Mouse (Mus musculus) left cerebral cortex, adult 11 months (tissue): ENCODE results near the gene 1700007K13Rik.

ENCODE experiments used
- DNase-seq: peaks from one replicate; pipeline ENCODE4 v3.0.0; 2022; ENCODE audit warnings: low spot score

The 1700007K13Rik gene

GRCm38 (mm10) chr2:28414757-28415137 is 51.4 kb downstream of the 1700007K13Rik start:
- DNase-seq: no peak

DNA sequence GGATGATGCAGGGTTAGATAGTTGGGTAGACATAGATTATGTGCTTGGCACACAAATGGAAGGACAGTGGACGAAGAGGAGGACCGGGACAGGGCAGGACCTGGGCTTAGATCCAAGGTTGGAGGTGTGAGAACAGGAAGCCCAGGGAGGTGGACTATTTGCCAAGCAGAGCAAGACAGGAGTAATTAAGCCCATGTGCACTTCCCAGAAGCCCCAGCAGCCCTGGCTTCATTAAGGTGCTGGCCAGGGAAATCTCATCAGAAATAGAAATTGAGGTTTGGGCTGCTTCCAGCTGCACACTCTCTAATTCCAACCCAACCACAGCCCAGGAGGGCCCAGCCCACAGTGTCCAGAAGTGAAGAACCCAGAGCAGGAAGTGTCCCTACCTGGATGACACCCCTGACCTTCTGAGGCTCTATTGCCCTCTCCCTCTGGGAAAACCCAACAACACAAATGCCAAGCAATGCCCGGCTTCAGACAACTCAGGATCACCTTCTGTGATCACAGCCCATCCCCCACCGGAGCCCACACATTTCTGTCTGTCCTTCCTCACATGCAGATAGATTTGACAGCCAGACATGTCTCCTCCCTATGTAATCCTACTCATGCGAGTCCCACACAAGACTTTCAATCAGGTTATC is 51.9 kb downstream of the 1700007K13Rik start:
- no peak for DNase-seq

- DNase-seq: peak; percentile 84
These were observed 53.2 kb downstream of the 1700007K13Rik start for GRCm38 (mm10) chr2:28412936-28413335.
